Mouse (Mus musculus): ENCODE measurements at regions not wholly inside any gene's neighbourhood (a gene's known extent, or its start where the extent isn't known, plus 50 kb on each side); places are given as distances from the start of the nearest gene placed in this dataset.

- Histone ChIP-seq H3K4me3 (replicated peaks; ENCODE audit: control insufficient read depth, low read depth, low read length) (no peak overlapping the region), H3K4me1 (ENCODE audit: control insufficient read depth, insufficient read depth, low read length) (no peaks in the 10 kb centered on the region), H3K27ac (ENCODE audit: control insufficient read depth, insufficient read depth, low read depth, low read length, poor library complexity) (no peak overlapping the region)
- no peak for TF ChIP-seq CTCF (IDR thresholded peaks at IDR 0.05; ENCODE audit: control insufficient read depth, insufficient read depth, low read length)
- no peak for TF ChIP-seq POLR2A (IDR thresholded peaks at IDR 0.05; ENCODE audit: borderline replicate concordance, control insufficient read depth, low read depth, low read length)
- WGBS, result 90% methylated on average over 8 of the region's 8 CpGs
These were observed 112.8 kb upstream of the Cpm start for GRCm38 (mm10) chr10:117516510-117516909.

DNA sequence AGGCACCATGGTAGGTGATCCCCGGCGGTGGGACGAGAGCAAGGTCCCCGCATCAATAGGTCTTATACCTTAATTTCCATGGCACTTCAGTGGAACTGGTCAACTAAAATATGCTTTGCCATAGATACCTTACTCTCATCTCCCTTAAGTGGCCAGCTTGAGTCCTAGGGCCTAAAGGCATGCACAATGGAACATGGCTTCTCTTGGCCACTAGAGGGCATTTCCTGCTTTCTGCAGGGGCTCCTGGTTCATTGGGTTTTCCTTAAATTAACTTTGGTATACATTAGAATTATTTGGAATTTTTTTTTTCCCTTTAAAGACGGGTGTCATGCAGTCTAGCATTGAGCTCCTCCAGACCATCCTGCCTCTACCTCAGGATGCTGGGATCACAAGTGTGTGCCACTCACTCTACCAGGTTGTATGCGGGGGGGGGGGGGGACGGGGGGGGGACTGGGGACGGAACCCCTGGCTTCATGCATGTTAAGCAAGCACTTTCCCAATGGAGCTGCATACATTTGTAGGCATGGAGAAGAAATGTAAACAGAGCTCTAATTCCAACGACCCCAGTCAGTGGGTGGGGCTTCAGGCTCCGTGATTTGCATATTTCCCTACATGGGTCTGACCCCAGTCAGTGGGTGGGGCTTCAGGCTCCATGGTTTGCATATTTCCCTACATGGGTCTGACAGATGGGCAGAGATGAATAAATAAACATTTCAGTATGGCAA lies 113.4 kb upstream of the Cpm start:
- no peak overlapping the region for H3K4me3 ChIP-seq (replicated peaks; ENCODE audit: control insufficient read depth, low read depth, low read length)
- 63% methylated on average over 10 of the region's 10 CpGs for WGBS
- H3K4me1 ChIP-seq (ENCODE audit: control insufficient read depth, insufficient read depth, low read length), result no peaks in the 10 kb centered on the region
- no peak for TF ChIP-seq POLR2A (IDR thresholded peaks at IDR 0.05; ENCODE audit: borderline replicate concordance, control insufficient read depth, low read depth, low read length)
- peak; percentile 26; the same call in 1 of the 2 replicates for TF ChIP-seq CTCF (IDR thresholded peaks at IDR 0.05; ENCODE audit: control insufficient read depth, insufficient read depth, low read length)
- H3K27ac ChIP-seq (ENCODE audit: control insufficient read depth, insufficient read depth, low read depth, low read length, poor library complexity), result no peak overlapping the region

DNA sequence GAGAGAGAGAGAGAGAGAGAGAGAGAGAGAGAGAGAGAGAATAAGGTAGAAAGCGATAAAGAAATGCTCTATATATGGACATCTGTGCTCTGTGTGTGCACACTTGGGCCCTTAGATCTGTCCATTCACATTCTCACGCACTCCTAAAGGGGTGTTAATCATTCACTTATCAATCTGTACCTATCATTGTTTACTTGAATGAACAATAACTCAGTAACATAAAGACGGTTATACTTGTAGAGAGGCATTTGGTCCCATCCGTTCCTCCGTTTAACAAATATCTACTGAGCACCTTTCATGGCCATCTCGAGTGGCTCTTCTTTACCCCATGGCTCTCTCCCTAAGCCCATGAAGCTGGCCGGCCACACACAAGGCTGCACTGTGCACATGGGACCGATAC lies 114.3 kb upstream of the Cpm start:
- H3K27ac ChIP-seq (ENCODE audit: control insufficient read depth, insufficient read depth, low read depth, low read length, poor library complexity), result no peak overlapping the region
- H3K4me3 ChIP-seq (replicated peaks; ENCODE audit: control insufficient read depth, low read depth, low read length), result no peak overlapping the region
- 83% methylated on average over 8 of the region's 8 CpGs for WGBS
- no peaks in the 10 kb centered on the region for H3K4me1 ChIP-seq (ENCODE audit: control insufficient read depth, insufficient read depth, low read length)
- TF ChIP-seq CTCF (IDR thresholded peaks at IDR 0.05; ENCODE audit: control insufficient read depth, insufficient read depth, low read length) (no peak), POLR2A (IDR thresholded peaks at IDR 0.05; ENCODE audit: borderline replicate concordance, control insufficient read depth, low read depth, low read length) (no peak)

DNA sequence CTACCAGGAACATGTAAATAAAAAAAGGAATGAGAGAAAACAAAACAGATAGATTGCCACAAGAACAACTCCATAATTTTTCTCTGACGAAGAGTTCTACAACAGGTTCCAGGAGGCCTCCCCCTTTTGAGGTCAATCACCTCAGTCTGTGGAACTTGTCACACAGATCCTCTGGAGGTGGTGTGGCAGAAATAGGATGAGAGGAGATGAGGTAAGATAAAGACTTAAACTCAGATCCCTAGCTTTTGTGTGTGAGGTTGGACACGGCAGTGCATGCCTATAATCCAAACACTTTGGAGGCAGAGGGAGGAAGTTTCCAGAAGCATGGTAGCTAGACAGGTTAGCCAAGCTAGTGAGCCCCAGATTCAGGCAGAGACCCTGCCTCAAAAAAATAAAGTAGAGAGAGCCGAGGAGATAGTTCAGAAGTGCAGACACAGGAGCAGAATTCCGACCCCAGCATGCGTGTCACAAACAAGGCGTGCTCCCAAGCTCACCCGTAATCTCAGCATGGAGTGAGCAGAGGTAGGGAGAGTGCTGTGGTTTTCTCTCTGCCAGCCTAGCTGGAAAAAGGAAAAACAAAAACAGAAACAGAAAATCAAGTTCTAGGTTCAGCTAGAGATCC lies 115.3 kb upstream of the Cpm start:
- H3K27ac ChIP-seq (ENCODE audit: control insufficient read depth, insufficient read depth, low read depth, low read length, poor library complexity), result no peak overlapping the region
- no peak overlapping the region for H3K4me3 ChIP-seq (replicated peaks; ENCODE audit: control insufficient read depth, low read depth, low read length)
- TF ChIP-seq CTCF (IDR thresholded peaks at IDR 0.05; ENCODE audit: control insufficient read depth, insufficient read depth, low read length) (no peak), POLR2A (IDR thresholded peaks at IDR 0.05; ENCODE audit: borderline replicate concordance, control insufficient read depth, low read depth, low read length) (no peak)
- H3K4me1 ChIP-seq (ENCODE audit: control insufficient read depth, insufficient read depth, low read length), result no peaks in the 10 kb centered on the region
- WGBS, result 86% methylated on average over 7 of the region's 7 CpGs

GRCm38 (mm10) chr10:117512424-117513257 lies 116.7 kb upstream of the Cpm start:
- Histone ChIP-seq H3K4me3 (replicated peaks; ENCODE audit: control insufficient read depth, low read depth, low read length) (no peak overlapping the region), H3K4me1 (ENCODE audit: control insufficient read depth, insufficient read depth, low read length) (no peaks in the 10 kb centered on the region), H3K27ac (ENCODE audit: control insufficient read depth, insufficient read depth, low read depth, low read length, poor library complexity) (no peak overlapping the region)
- TF ChIP-seq POLR2A (IDR thresholded peaks at IDR 0.05; ENCODE audit: borderline replicate concordance, control insufficient read depth, low read depth, low read length) (no peak), CTCF (IDR thresholded peaks at IDR 0.05; ENCODE audit: control insufficient read depth, insufficient read depth, low read length) (no peak)
- 81% methylated on average over 9 of the region's 9 CpGs for WGBS

GRCm38 (mm10) chr10:117511483-117512406 lies 117.6 kb upstream of the Cpm start:
- Histone ChIP-seq H3K27ac (ENCODE audit: control insufficient read depth, insufficient read depth, low read depth, low read length, poor library complexity) (no peak overlapping the region), H3K4me3 (replicated peaks; ENCODE audit: control insufficient read depth, low read depth, low read length) (no peak overlapping the region), H3K4me1 (ENCODE audit: control insufficient read depth, insufficient read depth, low read length) (no peaks in the 10 kb centered on the region)
- WGBS, result 82% methylated on average over 8 of the region's 8 CpGs
- TF ChIP-seq CTCF (IDR thresholded peaks at IDR 0.05; ENCODE audit: control insufficient read depth, insufficient read depth, low read length) (no peak), POLR2A (IDR thresholded peaks at IDR 0.05; ENCODE audit: borderline replicate concordance, control insufficient read depth, low read depth, low read length) (no peak)

- 81% methylated on average over 3 of the region's 3 CpGs for WGBS
- no peak overlapping the region for H3K27ac ChIP-seq (ENCODE audit: control insufficient read depth, insufficient read depth, low read depth, low read length, poor library complexity)
- no peak overlapping the region for H3K4me3 ChIP-seq (replicated peaks; ENCODE audit: control insufficient read depth, low read depth, low read length)
- no peak for TF ChIP-seq POLR2A (IDR thresholded peaks at IDR 0.05; ENCODE audit: borderline replicate concordance, control insufficient read depth, low read depth, low read length)
- no peak for TF ChIP-seq CTCF (IDR thresholded peaks at IDR 0.05; ENCODE audit: control insufficient read depth, insufficient read depth, low read length)
- no peaks in the 10 kb centered on the region for H3K4me1 ChIP-seq (ENCODE audit: control insufficient read depth, insufficient read depth, low read length)
These were observed 118.5 kb upstream of the Cpm start for GRCm38 (mm10) chr10:117510529-117511482.

Data from bone marrow, adult 2 months (tissue).